Mouse (Mus musculus) midbrain, embryonic 15.5 days (tissue): ENCODE data around the gene Sprr2h. TPM values are rescaled to one million over a fixed set of nuclear protein-coding genes. Genes with fewer than 3 reads are reported as not detected.

Experiments
- ATAC-seq: fragments of 200-750 bp; cut with Nextera tagmentation; replicated peaks from 2 replicates; pipeline ENCODE4 v1.8.0; 2017; ENCODE audit warnings: moderate TSS enrichment
- H3K27ac ChIP-seq: fragments of 300-500 bp; sonication (generic); 2 replicates; pipeline ENCODE4 v1.5.1; 2015; ENCODE audit warnings: mild to moderate bottlenecking, inconsistent platforms
- H3K27me3 ChIP-seq: fragments of 300-500 bp; sonication (generic); replicated peaks from 2 replicates; pipeline ENCODE4 v1.6.1; 2015; ENCODE audit warnings: inconsistent platforms
- H3K36me3 ChIP-seq: fragments of 300-500 bp; sonication (generic); replicated peaks from 2 replicates; pipeline ENCODE4 v1.6.1; 2015; ENCODE audit warnings: inconsistent platforms
- H3K4me1 ChIP-seq: fragments of 300-500 bp; sonication (generic); 2 replicates; pipeline ENCODE4 v1.6.1; 2015; ENCODE audit warnings: inconsistent platforms
- H3K4me2 ChIP-seq: fragments of 300-500 bp; sonication (generic); 2 replicates; pipeline ENCODE4 v1.6.1; 2015; ENCODE audit warnings: inconsistent platforms, mild to moderate bottlenecking, moderate library complexity
- H3K4me3 ChIP-seq: fragments of 300-500 bp; sonication (generic); 2 replicates; pipeline ENCODE4 v1.5.1; 2015; ENCODE audit warnings: mild to moderate bottlenecking, inconsistent platforms
- H3K9ac ChIP-seq: fragments of 300-500 bp; sonication (generic); 2 replicates; pipeline ENCODE4 v1.6.1; 2015; ENCODE audit warnings: mild to moderate bottlenecking, inconsistent platforms
- H3K9me3 ChIP-seq: fragments of 300-500 bp; sonication (generic); 2 replicates; pipeline ENCODE4 v1.6.1; 2016; ENCODE audit warnings: inconsistent platforms
- WGBS: fragments of 180-500 bp; shearing (Covaris S2); methylation state at CpG from one replicate; pipeline ENCODE4 v1.1.7; 2015; ENCODE audit warnings: mixed read lengths; 5-methylcytosine and 5-hydroxymethylcytosine counted together
- polyA plus RNA-seq: library from polyadenylated mRNA; unstranded; fragments of >200 nt; fragmentation: Nextera tagmentation; extraction: Ambion mirVana; gene quantifications from 2 replicates; pipeline ENCODE4 v1.2.1, GENCODE M21; 2015

Gene Sprr2h
- not detected in 2 replicates for polyA plus RNA-seq

DNA sequence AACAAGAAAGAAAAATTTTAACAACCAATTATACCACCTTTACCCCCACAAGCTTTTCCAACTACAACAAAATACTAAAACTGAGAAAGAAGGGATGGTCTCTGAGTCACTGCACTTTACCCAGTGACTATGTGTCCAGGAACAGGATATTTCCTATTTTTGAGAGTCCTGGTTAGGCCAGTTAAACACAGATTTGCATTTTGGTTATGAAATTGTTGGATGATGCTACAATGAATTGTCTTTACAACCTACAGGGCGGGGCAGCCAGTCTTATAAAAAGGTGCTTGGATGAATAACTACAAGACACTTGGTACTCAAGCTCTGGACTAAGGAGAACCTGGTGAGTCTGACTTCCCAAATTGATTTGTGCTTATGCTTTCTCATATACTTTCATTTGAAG, at the start of gene Sprr2h:
Sprr2h (plus strand) TSS at position 301 of the 400 bp plus-strand sequence.
- WGBS, result 74% methylated on average over 1 of the region's 1 CpGs
- Histone ChIP-seq H3K9ac (no peak within 1 kb of the TSS), H3K4me2 (no peak within 1 kb of the TSS), H3K27me3 (no peaks in the 10 kb centered on the region), H3K27ac (no peak within 1 kb of the TSS), H3K4me1 (no peaks in the 10 kb centered on the region), H3K36me3 (no peaks in the 10 kb centered on the region), H3K9me3 (no peaks in the 10 kb centered on the region), H3K4me3 (no peak within 1 kb of the TSS)
- ATAC-seq, result no peak

DNA sequence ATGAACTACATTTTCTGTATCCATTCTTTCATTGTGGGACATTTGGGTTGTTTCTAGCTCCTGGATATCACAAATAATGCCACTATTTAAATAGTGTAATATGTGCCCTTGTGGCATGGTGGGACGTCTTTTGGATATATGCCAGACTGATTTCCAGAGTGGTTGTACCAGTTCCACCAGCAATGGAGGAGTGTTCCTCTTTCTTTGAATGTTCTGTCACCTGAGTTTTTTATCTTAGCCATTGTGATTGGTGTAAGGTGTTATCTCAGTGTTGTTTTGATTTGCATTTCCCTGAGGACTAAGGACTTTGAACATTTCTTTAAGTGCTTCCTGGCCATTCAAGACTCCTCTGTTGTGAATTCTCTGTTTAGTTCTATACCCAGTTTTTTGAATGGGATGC, 49.2 kb upstream of the Sprr2h start:
- H3K9me3 ChIP-seq, result no peaks in the 10 kb centered on the region
- 88% methylated on average over 1 of the region's 1 CpGs for WGBS

GRCm38 (mm10) chr3:92338840-92339239, 46.6 kb upstream of the Sprr2h start, which contains the start of gene Sprr2d:
Gene Sprr2d, plus strand, starts transcription at chr3:92339140.
- no peak for ATAC-seq
- Histone ChIP-seq H3K4me3 (no peak within 1 kb of the TSS), H3K36me3 (no peaks in the 10 kb centered on the region), H3K4me1 (no peaks in the 10 kb centered on the region), H3K4me2 (no peak within 1 kb of the TSS), H3K9ac (no peak within 1 kb of the TSS), H3K9me3 (no peaks in the 10 kb centered on the region), H3K27me3 (no peaks in the 10 kb centered on the region), H3K27ac (no peak within 1 kb of the TSS)
- 94% methylated on average over 5 of the region's 5 CpGs for WGBS

More for the DNA sequence above, 49.2 kb upstream of the Sprr2h start:
- Histone ChIP-seq H3K27me3 (no peaks in the 10 kb centered on the region), H3K4me2 (no peak overlapping the region), H3K27ac (no peak overlapping the region), H3K4me3 (no peak overlapping the region), H3K4me1 (no peaks in the 10 kb centered on the region), H3K36me3 (no peaks in the 10 kb centered on the region), H3K9ac (no peak overlapping the region)
- no peak for ATAC-seq

DNA sequence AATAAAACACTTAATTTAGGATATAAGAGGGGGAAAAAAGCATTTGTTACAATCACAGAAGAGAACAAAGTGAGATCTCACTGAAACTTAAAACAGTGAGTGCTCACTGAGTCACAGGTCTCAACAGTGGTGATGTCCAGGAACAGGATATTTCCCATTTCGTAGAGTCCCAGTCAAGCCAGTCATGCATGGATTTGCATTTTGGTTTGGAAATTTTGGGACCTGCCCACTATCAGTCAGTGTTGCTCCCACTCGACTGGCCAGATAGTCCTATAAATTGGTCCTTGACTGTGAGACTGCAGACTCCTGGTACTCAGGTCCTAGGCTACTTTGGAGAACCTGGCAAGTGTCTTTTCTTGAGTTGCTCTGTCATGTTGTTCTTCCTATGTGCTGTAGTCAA, 33.6 kb upstream of the Sprr2h start, which contains the start of gene Sprr2e:
Sprr2e (plus strand) TSS at position 301 of the 400 bp plus-strand sequence.
- Histone ChIP-seq H3K4me2 (no peak within 1 kb of the TSS), H3K9me3 (no peaks in the 10 kb centered on the region), H3K4me1 (no peaks in the 10 kb centered on the region), H3K9ac (no peak within 1 kb of the TSS), H3K27ac (no peak within 1 kb of the TSS), H3K36me3 (no peaks in the 10 kb centered on the region), H3K4me3 (no peak within 1 kb of the TSS), H3K27me3 (no peaks in the 10 kb centered on the region)
- ATAC-seq, result no peak
- 89% methylated on average over 2 of the region's 2 CpGs for WGBS

DNA sequence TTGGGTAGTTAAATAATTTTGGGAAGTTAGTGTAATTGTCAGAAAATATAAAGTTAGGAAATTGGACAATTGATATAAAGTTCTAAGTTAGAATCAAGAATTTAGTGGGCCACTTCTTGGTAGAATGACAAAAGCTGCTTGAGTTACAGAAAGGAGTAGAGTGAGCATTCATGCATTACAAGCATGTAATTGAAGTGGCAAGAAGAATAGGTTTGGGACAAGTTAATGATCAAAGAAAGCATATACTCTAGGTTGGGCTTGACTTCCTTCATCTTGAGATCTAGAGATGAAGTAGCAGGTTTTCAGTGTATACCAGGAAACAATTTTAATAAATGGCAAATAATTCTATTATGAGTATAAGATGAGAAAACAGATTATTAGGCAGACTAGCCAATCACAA, 23.9 kb upstream of the Sprr2h start:
- Histone ChIP-seq H3K27ac (no peak overlapping the region), H3K9ac (no peak overlapping the region), H3K4me2 (no peak overlapping the region), H3K4me3 (no peak overlapping the region), H3K9me3 (no peaks in the 10 kb centered on the region), H3K27me3 (no peaks in the 10 kb centered on the region), H3K4me1 (no peaks in the 10 kb centered on the region), H3K36me3 (no peaks in the 10 kb centered on the region)
- ATAC-seq, result no peak

DNA sequence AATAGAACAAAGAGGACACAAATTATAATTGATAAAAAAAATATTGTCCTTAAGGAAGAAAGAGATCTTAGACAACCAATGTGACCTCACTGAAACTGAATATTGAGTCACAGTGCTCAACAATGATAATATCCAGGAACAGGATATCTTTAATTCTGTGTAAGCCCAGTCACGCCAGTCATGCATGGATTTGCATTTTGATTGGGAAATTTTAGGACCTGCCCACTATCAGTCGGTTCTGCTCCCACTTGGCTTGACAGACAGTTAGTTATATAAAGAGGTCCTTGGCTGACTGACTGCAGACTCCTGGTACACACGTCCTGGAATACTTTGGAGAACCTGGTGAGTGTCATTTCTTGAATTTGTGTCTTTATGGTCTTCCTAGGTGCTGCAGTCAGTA, 20.6 kb upstream of the Sprr2h start, which contains the start of gene Sprr2f:
Sprr2f (plus strand) TSS at position 301 of the 400 bp plus-strand sequence.
- Histone ChIP-seq H3K27me3 (no peaks in the 10 kb centered on the region), H3K4me2 (no peak within 1 kb of the TSS), H3K9ac (no peak within 1 kb of the TSS), H3K27ac (no peak within 1 kb of the TSS), H3K9me3 (no peaks in the 10 kb centered on the region), H3K4me1 (no peaks in the 10 kb centered on the region), H3K4me3 (no peak within 1 kb of the TSS), H3K36me3 (no peaks in the 10 kb centered on the region)
- ATAC-seq, result no peak
- WGBS, result 50% methylated on average over 3 of the region's 3 CpGs

DNA sequence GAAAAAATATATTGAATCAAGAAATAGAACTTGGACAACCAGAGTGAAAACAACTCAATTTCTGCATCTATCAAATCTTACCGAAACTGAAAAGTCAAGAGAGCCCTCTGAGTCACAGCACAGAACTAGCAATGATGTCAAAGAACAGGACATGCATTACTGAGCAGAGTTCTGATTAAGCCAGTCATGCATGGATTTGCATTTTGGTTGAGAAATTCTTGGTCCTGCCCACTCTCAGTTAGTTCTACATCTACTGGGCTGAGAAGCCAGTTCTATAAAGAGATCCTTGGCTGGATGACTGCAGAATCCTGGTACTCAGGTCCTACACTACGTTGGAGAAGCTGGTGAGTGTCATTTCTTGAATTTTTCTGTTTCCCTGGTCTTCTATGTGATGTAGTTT, 11.9 kb upstream of the Sprr2h start:
- 79% methylated on average over 2 of the region's 2 CpGs for WGBS
- no peak for ATAC-seq
- Histone ChIP-seq H3K27me3 (no peaks in the 10 kb centered on the region), H3K9ac (no peak overlapping the region), H3K4me1 (no peaks in the 10 kb centered on the region), H3K4me2 (no peak overlapping the region), H3K27ac (no peak overlapping the region), H3K36me3 (no peaks in the 10 kb centered on the region), H3K9me3 (no peaks in the 10 kb centered on the region), H3K4me3 (no peak overlapping the region)

GRCm38 (mm10) chr3:92394301-92394700, 8.8 kb downstream of the Sprr2h start:
- no peaks in the 10 kb centered on the region for H3K4me1 ChIP-seq
- H3K4me2 ChIP-seq, result no peak overlapping the region
- ATAC-seq, result no peak
- no peaks in the 10 kb centered on the region for H3K36me3 ChIP-seq
- no peak overlapping the region for H3K9ac ChIP-seq
- no peaks in the 10 kb centered on the region for H3K27me3 ChIP-seq
- H3K27ac ChIP-seq, result no peak overlapping the region
- H3K9me3 ChIP-seq, result no peaks in the 10 kb centered on the region
- H3K4me3 ChIP-seq, result no peak overlapping the region
- WGBS, result 67% methylated on average over 1 of the region's 1 CpGs

DNA sequence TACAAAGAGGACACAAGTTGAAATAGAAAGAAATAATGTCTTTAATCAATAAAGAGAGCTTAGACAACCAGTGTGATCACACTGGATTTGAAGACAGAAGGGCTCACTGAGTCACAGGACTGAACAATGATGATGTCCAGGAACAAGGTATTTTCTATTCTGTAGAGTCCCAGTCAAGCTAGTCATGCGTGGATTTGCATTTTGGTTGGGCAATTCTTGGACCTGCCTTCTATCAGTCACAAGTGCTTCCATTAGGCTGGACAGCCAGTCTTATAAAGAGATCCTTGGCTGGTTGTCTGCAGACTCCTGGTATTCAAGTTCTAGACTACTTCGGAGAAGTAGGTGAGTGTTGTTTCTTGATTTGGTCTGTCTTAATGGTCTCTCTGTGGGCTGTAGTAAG, 22.2 kb downstream of the Sprr2h start, which contains the start of gene Sprr2i:
Sprr2i (plus strand) TSS at position 301 of the 400 bp plus-strand sequence.
- H3K4me1 ChIP-seq, result no peaks in the 10 kb centered on the region
- H3K4me2 ChIP-seq, result no peak within 1 kb of the TSS
- no peak within 1 kb of the TSS for H3K27ac ChIP-seq
- H3K36me3 ChIP-seq, result no peaks in the 10 kb centered on the region
- H3K9ac ChIP-seq, result no peak within 1 kb of the TSS
- ATAC-seq, result no peak
- H3K9me3 ChIP-seq, result no peaks in the 10 kb centered on the region
- no peaks in the 10 kb centered on the region for H3K27me3 ChIP-seq
- H3K4me3 ChIP-seq, result no peak within 1 kb of the TSS
- 92% methylated on average over 2 of the region's 2 CpGs for WGBS

- no peak within 1 kb of the TSS for H3K4me2 ChIP-seq
- no peaks in the 10 kb centered on the region for H3K36me3 ChIP-seq
- no peaks in the 10 kb centered on the region for H3K27me3 ChIP-seq
- H3K9ac ChIP-seq, result no peak within 1 kb of the TSS
- no peak for ATAC-seq
- no peak within 1 kb of the TSS for H3K4me3 ChIP-seq
- WGBS, result 92% methylated on average over 2 of the region's 2 CpGs
- H3K4me1 ChIP-seq, result no peaks in the 10 kb centered on the region
- no peaks in the 10 kb centered on the region for H3K9me3 ChIP-seq
- H3K27ac ChIP-seq, result no peak within 1 kb of the TSS
These were observed 32.3 kb downstream of the Sprr2h start, which contains the start of gene Sprr2j-ps for GRCm38 (mm10) chr3:92417782-92418181. Gene Sprr2j-ps, plus strand, starts transcription at chr3:92418082.

DNA sequence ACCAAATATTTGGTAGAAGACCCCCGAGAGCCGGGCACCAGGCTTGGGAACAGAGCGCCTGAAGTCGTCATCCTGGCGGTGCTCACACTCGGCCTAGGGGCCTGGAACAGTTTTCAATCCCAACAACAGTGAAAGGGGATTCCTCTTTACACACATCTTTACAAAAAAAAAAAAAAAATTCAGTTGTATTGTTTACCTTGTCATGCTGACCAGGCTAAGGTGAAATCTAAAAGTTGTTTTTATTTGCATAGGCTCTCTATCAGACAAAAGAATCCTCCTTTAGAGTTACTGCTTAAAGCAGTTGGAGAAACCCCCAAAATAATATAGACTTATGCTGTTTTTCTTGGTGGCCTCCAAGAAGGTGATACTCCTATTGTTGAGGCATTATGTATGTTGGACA, 43.8 kb downstream of the Sprr2h start, which contains the start of gene Gm9774:
Gm9774 (minus strand) TSS at position 101 of the 400 bp plus-strand sequence.
- Histone ChIP-seq H3K4me1 (no peaks in the 10 kb centered on the region), H3K27ac (no peak within 1 kb of the TSS), H3K4me3 (no peak within 1 kb of the TSS), H3K27me3 (no peaks in the 10 kb centered on the region), H3K4me2 (no peak within 1 kb of the TSS), H3K36me3 (no peaks in the 10 kb centered on the region), H3K9ac (no peak within 1 kb of the TSS), H3K9me3 (no peaks in the 10 kb centered on the region)
- 93% methylated on average over 6 of the region's 6 CpGs for WGBS
- no peak for ATAC-seq

DNA sequence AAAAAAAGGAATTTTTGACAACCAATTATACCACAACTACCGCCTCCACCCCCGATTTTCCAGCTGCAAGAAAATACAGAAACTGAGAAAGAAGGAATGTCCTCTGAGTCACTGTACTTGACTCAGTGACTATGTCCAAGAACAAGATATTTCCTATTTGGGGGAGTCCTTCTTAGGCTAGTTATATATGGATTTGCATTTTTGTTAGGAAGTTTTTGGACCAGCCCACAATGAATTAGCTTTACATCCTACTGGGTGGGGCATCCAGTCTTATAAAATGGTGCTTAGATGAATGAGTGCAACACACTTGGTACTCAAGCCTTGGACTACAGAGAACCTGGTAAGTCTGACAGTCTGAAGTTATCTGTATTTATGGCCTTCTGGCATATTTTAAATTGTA, 46.8 kb downstream of the Sprr2h start, which contains the start of gene Sprr2k:
Sprr2k (plus strand) TSS at position 301 of the 400 bp plus-strand sequence.
- Histone ChIP-seq H3K27ac (no peak within 1 kb of the TSS), H3K9me3 (no peaks in the 10 kb centered on the region), H3K36me3 (no peaks in the 10 kb centered on the region), H3K4me1 (no peaks in the 10 kb centered on the region), H3K9ac (no peak within 1 kb of the TSS), H3K27me3 (no peaks in the 10 kb centered on the region), H3K4me2 (no peak within 1 kb of the TSS), H3K4me3 (no peak within 1 kb of the TSS)
- WGBS, result 95% methylated on average over 2 of the region's 2 CpGs
- ATAC-seq, result no peak
